Mouse (Mus musculus) regulatory T cell (primary cell): ENCODE data around the gene Casz1.

Source experiments
- in situ Hi-C: fragments of 300-600 bp; cut with MboI, MseI; formaldehyde crosslinking; loops from one replicate; pipeline ENCODE4 v1.15.1; 2025; ENCODE audit warnings: high pct_unique_total_duplicates

The Casz1 gene

GRCm38 (mm10) chr4:148936111-148936510 is 131.9 kb downstream of the Casz1 start:
- in situ Hi-C loops, result no loop called here

DNA sequence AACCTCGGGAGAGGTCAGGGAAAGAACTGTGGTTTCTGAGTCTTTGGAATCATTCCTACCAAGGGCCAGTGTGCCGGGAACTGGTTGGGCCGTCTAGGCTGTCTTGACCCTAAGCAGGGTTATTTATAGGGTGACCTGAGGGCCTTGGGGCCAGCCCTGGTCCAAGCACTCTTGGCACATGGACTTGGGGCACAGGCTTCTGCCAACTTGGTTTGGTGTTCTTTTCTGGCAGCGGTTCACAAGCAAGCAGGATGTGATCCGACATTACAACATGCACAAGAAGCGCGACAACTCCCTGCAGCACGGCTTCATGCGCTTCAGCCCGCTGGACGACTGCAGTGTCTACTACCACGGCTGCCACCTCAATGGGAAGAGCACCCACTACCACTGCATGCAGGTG is 132.5 kb downstream of the Casz1 start:
- in situ Hi-C loops, result no loop called here

- in situ Hi-C loops, result no loop called here
These were observed 134.3 kb downstream of the Casz1 start for GRCm38 (mm10) chr4:148938546-148938945.

DNA sequence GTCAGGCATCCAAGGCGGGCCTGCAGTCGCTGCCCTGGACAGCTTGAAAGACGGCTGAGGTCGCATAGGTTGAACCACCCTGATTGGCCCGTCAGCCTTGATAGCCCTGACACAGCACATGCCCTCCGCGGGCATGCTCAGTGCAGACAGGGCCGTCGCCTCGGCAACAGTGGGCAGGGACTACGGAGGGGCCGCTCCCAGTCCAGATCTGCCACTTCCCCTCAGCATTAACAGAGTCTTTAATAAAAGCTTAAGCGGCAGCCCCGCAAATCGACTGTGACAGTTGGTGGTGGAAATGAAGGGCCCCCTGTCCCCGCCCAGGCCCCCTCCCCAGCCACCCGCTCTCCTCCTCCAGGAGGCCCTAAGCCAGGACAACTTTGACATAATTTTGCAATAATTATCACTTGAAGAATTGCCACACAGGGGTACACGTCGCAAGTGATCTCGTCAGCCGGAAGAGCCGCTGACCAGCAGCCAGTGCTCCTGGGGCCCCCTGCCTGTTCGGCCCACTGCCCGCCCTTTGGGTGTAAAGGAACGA is 136.5 kb downstream of the Casz1 start:
- in situ Hi-C loops, result no loop called here

DNA sequence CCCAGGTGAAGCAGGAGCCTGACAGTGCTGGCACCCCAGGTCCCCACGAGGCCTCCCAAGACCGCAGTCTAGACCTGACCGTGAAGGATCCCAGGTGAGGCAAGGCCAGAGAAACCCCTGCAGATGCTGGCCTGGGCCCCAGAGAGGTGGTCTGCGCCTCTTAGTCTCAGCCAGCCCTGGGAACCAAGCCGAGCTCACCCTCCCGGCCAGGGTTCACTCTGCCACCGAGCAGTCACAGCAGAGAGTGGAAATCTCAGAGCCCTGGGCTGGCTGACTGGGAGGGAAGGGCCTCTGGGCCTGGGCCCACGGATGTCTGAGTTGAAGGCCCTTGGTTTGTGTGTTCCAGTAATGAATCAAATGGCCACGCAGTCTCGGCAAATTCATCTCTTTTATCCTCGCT is 137.1 kb downstream of the Casz1 start:
- in situ Hi-C loops, result no loop called here

DNA sequence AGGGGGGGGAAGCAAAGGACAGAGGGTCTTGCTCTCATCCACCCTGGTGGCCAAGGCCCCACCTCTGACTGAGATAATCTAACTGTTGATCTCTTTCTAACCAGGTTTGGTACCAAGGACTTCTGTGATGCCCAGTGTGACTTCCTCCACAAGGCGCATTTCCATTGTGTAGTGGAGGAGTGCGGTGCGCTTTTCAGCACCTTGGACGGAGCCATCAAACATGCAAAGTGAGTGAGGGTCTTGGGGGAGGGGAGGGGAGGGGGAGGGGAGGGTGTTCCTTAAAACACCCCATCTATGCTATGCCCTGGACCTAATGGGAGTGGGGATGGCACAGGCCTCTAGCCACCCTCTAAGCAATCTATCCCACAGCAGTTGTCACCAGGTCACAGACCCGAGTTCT is 138.9 kb downstream of the Casz1 start:
- in situ Hi-C loops, result no loop called here

GRCm38 (mm10) chr4:148945476-148945881 is 141.2 kb downstream of the Casz1 start:
- in situ Hi-C loops, result no loop called here

DNA sequence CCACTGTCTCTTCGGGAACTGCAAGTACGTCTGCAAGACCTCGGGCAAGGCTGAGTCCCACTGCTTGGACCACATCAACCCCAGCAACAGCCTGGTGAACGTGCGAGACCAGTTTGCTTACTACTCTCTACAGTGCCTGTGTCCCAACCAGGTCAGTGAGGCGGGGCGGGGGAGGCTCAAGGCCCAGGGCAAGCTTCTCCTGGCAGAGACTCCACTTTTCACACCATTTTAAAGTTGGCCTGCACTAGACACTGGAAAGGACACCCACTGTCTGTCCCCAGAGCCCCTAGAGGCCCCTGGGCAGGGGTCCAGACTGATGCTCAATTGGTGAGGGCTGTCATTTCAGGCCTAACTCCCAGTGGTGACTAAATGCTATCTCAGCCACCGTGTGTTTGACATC is 141.8 kb downstream of the Casz1 start:
- in situ Hi-C loops, result no loop called here

GRCm38 (mm10) chr4:148947833-148948388 is 143.7 kb downstream of the Casz1 start:
- in situ Hi-C loops, result no loop called here

DNA sequence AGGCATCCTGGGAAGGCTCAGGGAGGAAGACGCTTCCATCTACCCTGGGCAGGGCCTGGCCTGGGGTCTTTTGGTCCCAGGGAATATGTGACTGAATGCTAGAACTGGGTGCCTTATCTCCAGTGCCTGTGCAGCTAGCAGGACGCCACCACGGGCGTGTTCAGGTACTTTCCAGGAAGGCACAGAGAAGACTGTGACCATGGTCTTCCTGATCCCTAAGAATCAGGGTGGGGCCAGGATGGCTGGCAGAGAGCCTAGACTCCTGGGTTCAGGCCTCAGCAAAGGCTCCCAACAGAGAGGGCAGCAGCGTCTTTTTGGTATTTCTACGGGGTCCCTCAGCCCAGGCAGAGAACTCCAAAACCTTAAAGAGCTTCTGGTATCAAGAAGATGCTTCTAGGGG is 146.3 kb downstream of the Casz1 start:
- in situ Hi-C loops, result no loop called here

GRCm38 (mm10) chr4:148950932-148951650 is 146.9 kb downstream of the Casz1 start:
- in situ Hi-C loops, result no loop called here

DNA sequence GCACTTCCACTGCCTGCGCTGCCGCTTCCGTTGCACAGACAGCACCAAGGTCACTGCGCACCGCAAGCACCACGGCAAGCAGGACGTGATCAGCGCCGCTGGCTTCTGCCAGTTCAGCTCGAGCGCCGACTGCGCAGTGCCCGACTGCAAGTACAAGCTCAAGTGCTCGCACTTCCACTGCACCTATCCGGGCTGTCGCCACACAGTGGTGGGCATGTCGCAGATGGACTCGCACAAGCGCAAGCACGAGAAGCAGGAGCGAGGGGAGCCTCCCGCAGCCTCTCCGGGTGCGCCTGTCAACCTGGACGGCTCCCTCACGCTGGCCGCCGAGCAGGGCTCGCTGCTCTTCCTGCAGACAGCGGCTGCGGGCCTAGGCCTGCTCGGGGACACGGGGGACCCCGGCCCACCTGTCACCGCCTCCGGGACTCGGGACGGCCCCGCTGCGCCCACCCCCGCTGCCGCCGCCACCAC is 147.6 kb downstream of the Casz1 start:
- in situ Hi-C loops, result no loop called here

DNA sequence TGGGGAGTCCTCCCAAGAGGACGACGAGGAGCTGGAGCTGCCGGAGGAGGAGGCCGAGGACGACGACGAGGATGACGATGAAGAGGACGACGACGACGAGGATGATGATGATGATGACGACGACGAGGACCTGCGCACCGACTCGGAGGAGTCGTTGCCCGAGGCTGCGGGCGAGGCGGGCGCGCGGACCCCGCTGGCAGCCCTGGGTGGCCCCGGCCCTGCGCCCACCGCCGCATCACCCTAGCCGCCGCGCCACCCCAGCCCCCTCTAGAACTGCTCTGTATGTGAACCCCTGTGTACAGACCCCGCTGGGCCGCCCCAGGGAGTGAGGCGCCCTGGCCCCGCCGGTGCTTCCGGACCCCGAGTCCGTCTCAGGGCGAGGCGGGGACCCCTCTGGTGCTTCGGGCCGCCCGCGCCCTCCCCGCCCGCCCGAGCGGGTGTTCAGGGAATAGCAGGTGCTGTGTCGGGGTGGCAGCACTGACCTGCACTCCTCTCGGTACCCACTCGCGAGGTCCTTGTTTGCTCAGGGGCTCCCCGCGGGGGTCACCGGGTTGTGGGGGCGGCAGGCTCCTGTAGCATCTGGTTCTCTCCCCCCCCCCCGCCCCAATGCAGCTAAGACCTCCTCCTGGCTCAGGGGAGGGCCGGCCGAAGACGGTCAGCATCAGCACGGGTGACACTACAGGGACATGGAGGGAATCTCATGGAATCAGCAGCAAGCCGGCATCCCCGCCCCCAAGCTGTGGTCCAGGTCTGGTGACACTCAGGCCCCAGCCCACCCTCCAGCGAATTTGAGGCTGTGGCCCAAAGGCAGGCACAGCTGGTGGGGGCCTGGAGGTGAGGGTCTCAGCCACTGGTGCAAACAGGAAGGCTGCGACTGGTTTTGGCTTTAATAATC is 148.3 kb downstream of the Casz1 start:
- in situ Hi-C loops, result no loop called here

DNA sequence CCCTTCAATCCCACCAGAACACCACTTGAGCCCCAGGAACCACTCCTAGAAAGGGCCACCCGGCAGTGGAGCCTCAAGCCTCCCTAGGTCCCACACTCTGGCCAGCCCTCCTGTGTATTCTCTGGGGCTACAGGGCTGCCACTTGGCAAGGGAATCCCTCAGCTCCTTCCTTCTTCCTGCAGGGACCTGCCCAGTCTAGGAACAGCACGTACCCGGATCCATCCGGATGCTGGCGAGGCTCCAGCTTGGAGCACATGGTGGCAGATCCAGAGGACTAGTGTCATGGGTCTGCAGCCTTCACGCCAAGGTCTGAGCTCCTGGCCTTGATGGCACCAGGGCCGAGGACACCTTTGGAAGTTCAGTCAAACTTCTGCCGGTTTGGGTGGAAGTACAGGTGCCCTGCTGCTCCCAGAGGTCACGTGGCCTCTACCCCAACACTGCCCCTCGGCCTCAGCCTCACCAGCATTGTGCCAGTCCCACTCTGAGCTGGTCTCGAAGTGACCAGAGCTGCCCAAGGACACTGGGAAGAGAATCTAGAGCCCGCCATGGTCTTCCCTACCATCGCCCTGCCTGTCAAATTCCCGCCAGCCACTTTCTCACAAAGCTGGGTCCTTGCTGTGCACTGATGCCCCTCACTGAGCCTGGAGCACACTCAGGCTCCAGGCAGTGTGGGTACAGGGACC is 151.0 kb downstream of the Casz1 start:
- in situ Hi-C loops, result no loop called here

GRCm38 (mm10) chr4:148960011-148960410 is 155.8 kb downstream of the Casz1 start:
- in situ Hi-C loops, result no loop called here

DNA sequence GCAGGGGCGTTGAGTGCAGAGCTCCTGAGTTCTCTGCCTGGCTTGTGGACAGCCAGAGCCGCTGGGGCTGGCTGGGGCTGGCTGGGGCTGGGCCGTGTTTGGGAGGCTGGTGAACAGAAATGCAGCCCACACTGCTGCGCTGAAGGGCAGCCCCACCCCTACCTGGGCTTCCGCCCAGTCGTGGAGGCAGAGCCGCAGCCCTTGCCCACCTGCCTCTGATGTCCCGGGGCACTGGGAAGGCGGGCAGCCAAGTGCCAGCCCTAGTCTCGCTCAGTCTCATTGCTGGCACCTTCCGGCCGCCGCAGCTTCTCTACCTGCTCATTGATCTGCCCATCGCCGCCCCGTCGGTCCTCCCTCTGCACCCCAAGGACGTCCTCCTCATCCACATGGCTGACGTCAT is 156.9 kb downstream of the Casz1 start:
- in situ Hi-C loops, result no loop called here

- in situ Hi-C loops, result no loop called here
These were observed 157.9 kb downstream of the Casz1 start for GRCm38 (mm10) chr4:148962096-148962495.

- in situ Hi-C loops, result no loop called here
These were observed 160.5 kb downstream of the Casz1 start for GRCm38 (mm10) chr4:148964541-148965310.

DNA sequence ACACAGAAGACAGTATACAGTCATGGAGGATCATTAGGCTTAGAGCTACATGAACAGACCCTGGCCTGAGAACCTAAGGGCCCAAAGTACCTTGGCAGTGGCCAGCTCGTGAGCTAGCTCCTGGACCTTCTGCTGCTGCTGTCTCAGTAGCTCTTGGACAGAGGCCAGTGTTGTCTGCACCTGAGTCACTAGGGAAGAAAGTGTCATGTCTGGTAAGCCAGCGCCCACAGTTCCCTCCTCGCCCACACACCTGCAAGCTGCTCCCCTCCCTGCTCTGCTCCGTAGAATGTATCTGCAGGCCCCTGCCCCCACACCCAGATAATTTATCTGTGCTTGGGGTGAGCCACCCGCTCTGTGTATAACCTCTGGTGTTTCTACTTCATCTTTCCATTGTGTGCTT is 161.9 kb downstream of the Casz1 start:
- in situ Hi-C loops, result no loop called here

DNA sequence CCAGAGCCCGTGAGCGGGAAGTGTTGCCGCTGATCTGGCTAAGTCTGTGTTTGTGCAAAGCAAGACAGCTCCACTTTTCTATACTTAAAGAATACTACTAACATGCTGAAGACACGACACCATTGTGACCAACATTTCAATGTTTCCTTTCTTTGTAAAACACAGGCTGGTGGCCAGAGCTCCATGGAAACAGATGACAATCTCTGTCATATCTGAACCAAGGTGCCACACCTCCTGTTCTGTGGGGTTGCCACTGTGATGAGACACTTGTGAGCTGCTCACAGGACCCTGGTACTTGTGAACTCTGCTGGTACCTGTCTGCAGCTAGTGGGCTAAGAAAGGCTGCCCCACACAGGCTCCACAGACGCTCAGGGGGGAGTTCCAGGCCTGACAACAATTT is 164.6 kb downstream of the Casz1 start:
- in situ Hi-C loops, result no loop called here

DNA sequence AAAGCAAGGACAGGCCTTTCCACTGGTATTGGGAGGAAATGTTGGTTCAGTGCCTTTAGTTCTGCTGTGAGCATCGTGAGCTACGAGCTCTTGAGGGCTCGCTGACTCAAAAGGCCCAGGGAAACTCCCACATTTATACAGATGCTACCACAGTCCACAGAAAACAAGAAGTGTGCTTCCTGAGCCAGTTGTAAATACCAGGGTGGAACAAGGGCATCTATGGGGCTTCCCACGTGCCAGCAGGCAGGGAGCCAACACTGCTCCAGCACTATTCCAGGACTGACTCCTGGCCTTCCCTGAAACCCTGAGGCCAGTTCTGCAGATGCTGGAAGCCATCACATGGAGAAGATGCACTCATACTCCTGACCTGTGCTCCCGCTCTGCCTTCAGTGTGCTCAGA is 165.4 kb downstream of the Casz1 start:
- in situ Hi-C loops, result loop anchor here (10.0 kb wide), 1 partner anchor 725 kb away; no protein-coding TSS in a partner anchor
